Mouse (Mus musculus) cerebellum, adult 9-11 months (tissue): ENCODE measurements around the gene Trio.

Experiments
- DNase-seq: peaks from one replicate; pipeline ENCODE4 v3.0.0; 2022

Trio gene

DNA sequence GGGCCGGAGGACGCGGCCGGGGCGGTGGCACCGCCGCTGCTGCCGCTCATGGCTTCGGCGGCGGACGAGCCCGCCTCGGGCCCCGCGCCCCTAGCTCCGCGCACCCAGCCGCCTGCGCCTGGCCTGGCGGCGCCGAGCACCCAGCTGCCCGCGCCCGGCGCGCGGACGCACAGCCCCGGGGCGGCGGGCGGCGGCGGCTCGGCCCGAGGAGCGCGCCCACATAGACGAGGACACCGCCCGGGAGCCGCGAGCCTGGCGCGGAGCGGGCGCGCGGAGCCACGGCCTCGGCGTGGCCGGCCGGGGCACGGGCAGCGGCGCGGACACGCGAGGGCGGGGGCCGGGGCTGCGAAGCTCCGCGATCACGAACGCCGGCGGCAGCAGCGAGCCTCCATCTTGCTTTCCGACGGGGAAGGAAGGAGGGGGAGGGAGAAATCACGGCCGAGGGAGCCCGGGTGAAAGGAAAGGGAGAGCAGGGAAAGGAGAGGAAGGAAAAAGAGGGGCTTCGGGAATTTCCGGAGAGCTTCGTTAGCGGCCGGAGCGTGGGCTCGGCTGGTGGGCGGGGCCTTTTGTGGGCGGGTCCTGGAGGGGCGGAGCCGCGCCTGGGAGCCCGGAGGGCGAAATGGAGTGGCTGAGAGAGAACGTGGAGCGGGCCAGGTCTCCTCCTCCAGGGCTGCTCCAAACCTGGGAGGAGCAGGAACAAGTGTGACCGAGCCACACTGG lies at the start of gene Trio:
Trio (minus strand) TSS at position 402 of the 720 bp plus-strand sequence.
- peak; percentile 99 for DNase-seq

DNA sequence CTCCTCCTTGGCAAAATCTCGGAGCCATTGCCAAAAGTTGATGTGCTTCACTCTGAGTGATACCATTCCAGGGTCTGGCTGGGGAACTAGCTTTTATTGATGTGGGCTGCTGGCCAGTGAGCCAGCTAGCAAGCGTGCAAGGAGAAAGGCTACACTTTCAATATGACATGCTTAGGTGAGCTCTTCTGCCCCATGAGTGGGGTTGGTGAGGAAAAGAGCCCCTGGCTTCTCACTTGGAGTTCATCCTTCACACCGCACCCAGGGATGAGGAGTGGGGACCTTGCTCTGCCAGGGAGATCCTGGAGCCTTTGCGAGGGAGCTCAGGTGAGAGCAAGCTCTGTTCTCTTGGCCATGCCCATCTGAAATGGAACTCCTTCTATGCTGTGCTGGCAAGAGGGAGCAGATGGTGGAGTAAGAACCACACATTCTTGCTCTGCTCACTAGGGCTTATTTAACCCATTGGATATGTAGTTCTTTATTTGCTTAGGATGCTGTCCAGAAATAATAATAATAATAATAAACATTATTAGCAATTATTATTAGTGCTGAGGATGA lies 48.8 kb upstream of the Trio start:
- peak; percentile 18 for DNase-seq

DNA sequence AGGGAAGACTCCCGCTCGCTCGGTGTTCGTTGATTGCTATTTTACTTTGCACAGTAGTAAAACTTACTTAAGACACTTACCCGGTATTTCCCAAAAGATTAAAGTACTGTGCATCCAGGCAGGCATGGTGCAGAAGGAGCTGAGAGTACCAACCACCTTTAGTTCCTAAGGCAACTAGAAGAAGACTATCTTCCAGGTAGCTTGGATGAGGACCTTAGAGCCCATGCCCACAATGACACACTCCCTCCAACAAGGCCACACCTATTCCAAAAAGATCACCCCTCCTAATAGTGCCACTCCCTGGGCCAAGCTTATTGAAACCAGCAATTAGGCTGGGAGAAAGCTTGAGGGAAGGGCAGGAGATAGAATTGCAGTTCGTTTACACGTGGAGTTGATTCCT lies 46.0 kb upstream of the Trio start:
- DNase-seq: no peak

DNA sequence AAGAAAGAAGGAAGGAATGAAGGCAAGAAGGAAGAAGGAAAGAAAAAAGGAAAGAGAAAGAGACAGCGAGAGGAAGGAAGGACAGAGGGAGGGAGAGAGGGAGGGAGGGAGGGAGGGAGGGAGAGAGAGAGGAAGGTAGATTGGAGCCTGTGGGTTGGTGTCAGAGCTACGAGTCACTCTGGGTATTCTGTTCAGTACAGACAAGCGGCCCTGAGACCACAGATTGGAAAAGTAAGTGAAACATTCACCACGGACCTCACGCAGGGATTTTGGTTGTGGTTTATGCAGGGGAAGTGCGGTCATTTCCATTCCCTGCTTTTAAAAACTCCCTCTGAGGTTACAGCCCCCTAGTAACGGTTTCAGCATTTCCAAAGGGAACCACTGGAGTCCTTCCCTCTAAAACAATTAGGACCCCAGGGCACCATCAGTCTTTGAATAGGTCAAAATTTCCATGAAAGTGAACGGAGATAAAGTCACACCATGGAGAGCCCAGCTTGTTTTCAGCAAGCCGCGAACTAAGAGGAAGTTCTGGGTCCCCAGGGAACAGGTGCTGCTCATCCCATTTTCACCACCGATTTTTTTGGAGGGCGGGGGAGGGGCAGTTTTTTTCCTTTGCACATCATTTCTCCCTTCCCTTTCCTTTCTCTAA lies 45.2 kb upstream of the Trio start:
- no peak for DNase-seq

DNA sequence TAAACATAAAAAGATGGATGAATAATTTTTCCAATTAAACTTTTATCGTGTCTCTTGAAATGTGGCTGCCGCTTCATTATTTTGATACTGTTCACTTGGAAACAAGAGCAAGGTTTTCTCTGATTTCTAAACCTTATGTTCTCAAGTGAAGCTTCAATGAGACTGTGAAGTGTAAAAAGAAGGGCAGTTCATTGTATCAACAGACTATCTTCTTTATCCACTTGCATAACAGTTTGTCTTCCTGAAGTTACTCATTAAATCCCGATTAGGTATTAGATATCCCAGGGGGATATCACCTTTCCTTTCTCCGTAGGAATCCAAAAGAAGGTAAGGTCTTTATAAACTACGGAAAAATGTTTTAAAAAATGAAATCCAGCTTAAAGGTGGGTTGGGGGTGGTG lies 44.6 kb upstream of the Trio start:
- DNase-seq: no peak

DNA sequence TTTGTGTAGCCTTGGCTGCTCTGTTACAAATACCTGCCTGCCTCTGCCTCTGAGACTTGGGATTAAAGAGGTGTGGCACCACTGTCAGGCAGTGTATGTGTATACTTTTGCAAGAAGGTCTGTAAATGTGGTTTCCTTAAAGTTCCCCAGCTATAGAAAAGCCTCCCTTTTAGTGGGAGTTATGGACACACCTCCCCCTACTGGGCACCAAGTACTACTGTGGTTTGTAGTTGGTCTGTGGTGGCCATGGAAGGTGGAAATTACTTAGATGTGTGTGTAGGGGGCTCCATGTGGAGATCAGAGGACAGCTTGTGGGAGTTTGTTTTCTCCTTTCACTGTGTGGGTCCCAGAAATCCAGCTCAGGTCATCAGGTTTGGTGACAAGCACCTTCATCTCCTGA lies 41.7 kb upstream of the Trio start:
- DNase-seq: peak; percentile 37

DNA sequence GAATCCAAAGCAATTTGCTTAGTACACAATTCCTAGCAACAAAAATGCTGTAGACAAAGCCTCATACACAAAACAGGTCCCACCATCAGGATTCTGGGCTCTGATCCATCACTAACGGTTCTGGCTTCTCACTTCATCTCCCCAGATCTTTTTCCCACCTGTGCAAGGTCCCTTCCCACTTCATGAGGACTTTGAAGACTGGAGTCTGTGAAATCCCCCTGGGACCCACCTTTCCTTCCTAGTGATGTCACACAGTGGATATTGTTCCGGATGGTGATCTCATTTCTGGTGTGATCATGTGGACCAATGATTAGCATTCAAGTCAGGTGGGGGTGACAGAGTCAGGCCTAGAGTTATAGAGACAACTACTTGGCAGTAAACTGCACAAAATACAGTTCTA lies 40.8 kb upstream of the Trio start:
- DNase-seq: no peak

DNA sequence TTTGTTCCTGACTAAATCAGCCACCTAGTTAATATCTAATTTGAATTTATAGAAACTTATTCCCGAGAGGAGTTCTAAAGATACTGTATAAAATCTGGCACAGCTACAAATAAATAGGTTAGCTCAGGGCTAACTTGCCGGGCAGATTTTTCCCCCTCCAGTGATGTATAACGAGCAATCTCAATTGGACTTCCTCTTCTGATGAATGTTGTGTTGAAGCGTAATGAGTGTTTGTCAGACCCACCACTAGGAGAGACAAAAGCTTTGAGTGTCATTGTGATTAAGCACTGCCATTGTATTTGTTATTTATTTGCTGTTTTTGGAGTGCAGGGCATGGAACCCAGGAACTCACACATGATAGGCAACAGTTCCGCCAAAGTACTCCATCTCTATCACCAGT lies 39.9 kb upstream of the Trio start:
- DNase-seq: no peak

DNA sequence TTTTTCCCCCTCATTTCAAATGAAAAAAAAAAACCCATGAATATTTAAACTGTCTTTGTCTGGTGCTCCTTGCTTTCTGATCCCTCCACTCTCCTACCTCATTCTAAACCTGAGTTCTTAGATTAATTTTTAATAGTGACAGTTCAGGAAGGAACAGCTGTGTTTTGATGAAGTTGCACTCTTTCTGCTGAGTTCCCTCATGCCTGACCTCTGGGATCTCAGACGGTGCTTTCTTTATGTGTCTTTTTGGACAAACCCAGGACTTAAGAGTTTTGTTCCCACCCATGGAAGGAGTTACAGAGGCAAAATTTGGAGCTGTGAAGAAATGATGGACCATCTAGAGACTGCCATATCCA lies 39.1 kb upstream of the Trio start:
- DNase-seq: no peak

DNA sequence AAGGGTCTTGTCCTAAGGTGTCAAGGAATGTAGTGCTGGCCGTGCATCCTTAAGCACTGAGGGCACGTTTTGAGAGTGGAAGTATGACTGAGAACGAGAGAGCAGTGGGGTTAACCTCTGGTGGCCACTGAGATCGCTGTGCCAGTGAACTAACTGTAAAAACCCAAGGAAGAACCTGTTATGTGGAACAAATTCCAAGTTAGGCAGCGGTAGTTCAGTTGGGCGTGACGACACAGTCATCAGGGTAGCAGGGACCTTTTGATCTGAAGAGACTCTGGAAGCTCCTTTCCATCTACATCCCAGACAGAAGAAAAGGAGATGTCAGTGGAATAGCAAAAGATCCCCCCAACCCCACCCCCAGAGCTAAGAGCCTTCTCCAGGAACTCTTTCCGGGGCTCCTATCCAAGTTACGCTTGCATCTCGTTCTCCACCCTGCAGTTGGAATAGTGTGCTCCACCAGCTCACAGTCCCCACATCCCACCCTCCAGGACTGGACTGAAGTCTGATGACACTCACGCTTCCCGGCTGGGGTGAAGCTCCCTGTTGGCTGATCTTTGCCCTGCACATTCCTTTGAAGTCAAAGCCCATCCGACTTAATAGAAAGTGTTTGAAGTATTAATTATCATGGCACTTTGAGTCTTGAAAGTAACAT lies 38.6 kb upstream of the Trio start:
- DNase-seq: no peak

DNA sequence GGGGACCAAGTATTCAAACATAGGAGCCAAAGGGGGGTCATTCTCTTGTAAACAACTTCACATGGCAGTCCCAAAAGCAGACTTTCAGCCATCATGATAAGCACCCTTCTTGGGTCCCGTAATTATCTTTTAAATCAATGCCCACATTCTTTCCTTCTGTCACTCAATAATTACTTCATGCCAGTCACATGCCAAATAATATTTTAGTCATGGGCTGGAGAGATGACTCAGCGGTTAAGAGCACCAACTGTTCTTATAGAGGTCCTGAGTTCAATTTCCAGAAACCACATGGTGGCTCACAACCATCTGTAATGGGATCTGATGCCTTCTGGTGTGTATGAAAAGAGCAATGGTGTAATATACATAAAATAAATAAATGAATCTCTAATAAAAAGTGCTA lies 37.8 kb upstream of the Trio start:
- DNase-seq: no peak

DNA sequence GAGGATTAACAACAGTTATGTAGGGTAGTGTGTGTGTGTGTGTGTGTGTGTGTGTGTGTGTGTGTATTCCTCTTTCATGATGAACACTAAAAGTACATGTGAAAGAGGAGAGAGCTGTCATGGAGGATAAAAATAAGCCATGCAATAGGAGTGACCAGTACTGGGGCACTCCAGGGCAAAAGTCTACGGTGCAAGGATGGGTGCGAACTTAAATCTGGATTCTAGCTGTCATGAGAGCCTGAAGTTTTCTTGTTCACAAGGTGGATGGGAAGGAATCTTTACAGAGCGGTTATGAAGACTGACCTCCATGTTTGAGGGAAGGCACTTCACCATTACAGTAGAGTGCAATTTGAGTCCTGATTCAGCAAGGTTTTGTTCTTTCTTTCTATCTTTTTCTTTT lies 36.4 kb upstream of the Trio start:
- no peak for DNase-seq

DNA sequence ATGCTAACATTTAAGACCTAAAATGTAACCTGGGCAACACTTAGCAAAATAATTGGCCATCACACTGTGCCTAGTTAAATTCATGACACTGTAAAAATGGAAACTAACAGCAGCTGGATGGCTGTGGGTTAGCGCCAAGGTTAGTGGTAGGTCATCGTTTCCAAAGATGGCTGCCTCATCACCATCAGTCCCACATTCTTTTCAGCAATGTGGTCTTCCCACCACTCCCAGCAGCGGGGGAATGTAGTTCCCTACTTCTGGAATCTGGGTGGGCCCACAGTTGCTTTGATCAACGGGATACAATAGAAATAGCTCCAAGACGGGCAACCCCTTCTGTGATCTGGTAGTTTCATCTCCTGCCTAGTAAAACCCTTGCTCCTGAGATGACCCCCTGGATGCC lies 35.3 kb upstream of the Trio start:
- DNase-seq: no peak

DNA sequence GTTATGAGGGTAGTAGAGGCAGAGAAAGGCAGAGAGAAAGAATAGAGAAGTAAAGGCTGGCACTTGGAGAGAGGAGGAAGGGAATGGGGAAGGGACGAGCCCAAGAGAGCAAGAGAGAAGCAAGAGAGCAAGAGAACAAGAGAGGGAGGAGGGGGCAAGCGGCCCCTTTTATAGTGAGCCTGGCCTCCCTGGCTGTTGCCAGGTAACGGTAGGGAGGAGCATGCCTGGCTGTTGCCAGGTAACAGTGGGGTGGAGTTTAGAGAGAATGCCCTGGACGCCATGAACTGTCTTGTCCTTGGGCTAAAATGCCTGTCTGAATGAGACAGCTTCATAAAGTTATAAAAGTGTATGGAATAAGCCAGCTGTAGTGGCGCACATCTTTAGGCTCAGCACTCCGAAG lies 34.8 kb upstream of the Trio start:
- no peak for DNase-seq

DNA sequence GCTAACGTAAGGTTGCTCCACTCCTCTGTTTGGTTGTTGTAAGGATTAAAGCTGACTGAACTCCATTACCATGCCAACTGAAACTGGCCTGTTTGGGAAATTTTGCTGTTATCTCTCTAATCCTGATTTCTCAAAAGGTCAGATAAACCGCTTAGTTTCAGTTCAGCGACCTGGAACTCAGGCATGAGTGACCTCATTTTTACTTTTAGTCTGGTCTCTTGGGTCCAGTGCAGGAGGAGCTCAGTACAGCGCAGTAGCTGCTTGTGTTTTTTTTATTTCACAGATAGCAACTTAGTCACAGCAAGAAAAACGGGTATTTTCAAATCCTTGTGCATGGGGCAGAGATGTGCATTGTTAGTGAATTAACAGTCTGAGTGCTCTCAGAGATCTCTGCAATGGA lies 31.9 kb upstream of the Trio start:
- DNase-seq: no peak

DNA sequence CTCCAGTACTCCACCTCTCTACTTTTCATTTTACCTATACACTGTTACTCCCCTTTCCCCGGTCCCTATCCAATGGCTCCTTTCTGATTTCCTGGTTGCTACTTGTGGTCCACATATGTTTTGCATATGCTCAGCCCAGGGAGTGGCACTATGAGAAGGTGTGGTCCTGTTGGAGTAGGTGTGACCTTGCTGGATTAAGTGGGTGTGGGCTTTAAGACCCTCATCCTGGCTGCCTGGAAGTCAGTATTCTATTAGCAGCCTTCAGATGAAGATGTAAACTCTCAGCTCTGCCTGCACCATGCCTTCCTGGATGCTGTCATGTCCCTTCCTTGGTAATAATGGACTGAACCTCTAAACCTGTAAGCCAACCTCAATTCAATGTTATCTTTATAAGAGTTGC lies 29.1 kb upstream of the Trio start:
- DNase-seq: no peak

DNA sequence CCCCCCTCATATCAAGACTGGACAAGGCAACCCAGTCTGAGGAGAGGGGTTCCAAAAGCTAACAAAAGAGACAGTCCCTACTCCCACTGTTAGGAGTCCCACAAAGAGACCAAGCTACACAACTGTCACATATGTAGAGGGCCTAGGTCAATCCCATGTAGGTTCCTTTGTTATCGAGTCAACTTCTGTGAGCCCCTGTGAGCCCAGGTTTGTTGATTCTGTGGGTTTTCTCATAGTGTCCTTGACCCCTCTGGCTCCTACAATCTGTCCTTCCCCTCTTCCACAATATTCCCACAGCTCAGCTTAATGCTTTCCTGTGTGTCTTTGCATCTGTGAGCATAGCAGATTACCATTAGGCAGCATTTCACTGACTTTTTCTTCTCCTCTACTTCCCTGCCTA lies 28.5 kb upstream of the Trio start:
- DNase-seq: no peak

DNA sequence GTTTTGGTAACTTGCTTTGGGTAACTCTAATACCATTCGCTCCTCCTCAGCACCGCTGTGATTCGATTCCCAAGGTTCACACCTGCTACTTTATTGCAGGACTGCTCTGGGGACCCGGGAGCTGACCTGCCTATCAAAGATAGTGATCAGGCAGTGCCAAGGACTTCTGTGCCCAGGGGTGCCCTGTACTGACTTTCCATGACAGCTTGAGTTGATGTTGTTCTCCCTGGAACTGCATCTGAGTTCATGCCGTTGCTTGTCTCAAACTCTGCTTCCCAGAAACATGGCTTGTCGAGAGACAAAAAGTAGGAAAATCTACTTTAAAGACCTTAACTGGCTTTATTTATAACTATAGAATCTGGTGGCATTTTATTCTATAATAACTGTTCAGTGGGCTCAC lies 27.6 kb upstream of the Trio start:
- no peak for DNase-seq

DNA sequence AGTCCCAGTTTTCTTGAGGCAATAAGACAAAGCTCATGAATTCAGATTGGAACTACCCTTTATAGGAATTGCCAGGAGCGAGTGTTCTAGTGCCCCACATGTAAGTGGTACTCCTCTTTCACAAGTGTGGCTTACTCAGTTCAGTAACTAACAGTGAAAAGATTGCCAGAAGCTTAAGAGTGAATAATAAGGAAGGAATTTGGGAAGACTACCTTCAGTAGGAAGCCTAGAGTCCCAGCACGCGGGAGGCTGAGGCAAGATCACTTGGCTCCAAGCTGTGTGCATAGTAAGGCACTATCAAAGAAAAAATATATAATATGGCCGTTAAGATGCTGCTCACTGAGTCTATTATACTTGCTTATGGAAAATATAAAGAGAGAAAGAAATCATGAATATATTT lies 26.2 kb upstream of the Trio start:
- DNase-seq: no peak

DNA sequence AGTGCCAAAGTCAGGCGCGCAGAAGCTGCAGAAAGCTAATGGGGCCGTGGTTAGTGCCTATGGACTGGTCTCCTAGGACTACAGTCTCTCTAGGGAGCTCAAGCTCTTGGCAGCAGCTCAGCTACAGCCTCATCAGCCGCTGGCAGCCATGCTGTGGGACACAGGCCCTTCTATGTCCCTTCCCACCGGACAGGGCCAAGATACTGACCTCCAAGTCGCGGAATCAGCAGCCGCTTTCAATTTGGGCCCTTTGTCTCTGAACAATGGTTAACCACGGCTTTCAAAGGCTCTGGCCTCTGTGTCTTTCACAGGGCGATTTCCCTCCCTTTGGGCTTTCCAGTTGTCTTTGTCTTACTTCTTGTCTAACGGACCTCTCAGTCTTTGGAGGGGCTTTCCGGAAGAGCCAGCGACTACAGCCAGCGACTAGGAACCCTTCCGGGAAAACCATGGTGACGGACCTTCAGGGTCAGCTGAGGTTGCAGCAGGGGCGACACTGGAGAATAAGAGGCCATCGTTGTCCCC lies 25.5 kb upstream of the Trio start:
- DNase-seq: peak; percentile 41

DNA sequence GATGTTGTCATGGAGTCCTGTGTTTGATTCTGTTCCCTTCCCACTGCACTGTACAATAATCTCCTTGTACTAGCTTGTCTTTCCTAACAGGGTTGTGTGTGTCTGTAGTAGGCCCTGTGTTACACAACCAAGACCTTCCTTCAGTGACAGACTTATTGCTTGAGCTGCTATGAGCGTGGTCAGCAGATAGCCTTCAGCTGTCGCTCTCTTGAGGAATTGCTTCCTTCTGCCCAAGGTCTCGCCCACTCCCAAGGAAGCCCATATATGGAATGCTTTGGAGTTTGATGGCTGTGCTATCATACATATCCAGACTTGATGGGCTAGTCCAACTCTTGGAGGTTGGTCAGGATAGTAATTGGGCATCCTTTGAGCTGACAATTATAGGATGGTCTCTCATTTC lies 22.1 kb upstream of the Trio start:
- no peak for DNase-seq

DNA sequence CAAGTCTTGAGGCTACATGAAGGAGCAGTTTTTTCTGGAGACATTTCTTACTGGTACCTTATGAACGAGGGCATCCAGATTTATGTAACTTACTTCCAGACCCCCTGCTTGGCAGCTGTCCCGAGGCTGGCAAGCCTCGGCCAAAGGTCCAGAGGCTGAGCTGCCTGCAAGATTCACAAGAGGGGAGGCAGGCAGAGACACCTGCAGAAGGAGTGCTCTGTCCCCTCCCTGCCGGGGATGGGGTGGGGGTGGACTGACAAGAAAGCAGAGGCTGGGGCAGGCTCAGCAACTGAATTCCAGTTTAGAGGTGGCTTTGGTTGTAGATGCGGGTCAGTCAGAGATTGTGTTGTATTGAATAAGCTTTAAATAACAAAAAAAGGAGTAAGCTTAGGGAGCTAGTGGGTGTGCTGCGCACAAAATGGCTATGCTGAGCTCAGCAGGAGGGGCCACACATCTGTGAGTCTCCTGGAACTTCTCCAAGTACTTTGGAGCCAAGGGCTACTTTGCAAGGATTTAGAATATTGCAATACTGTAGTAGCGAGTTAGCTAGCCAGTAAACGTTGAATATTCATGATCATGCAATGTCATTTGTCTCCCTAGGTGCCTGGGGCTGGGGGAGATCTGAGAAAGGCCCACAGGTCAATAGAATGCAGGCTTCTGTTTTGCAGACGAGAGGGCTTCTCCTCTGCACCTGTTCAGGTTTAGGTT lies 15.7 kb upstream of the Trio start:
- DNase-seq: no peak

DNA sequence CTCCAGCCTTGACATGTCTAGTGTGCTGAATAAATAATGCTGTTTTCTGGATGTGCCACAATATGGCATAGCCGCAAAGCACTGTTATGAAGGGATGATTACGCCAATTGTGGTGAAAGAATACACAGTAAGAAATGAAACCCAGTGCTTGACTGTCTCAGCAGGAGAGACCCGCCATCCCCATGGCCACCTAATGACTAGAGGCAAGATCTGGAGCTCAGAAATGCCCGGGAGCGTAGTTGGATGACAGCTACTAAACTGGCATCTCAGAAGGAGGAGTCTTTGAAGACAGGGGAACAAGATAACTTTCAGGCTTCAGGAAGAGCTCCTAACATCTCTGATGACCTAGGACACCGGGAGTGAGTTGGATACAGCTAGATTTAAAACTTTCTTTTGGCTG lies 12.0 kb upstream of the Trio start:
- DNase-seq: no peak
